Mouse (Mus musculus) spleen, adult 2 months (tissue): ENCODE measurements around the gene Col6a1.

Experiments used
- CTCF ChIP-seq: fragments of 200-500 bp; IDR thresholded peaks from 2 replicates; pipeline ENCODE4 v1.5.1; 2011; ENCODE audit warnings: mild to moderate bottlenecking, inconsistent platforms; ENCODE audit not compliant: insufficient read depth, insufficient read length, insufficient replicate concordance; ENCODE audit errors: extremely low read depth
- POLR2A ChIP-seq: fragments of 200-500 bp; IDR thresholded peaks from 2 replicates; pipeline ENCODE4 v1.6.1; 2011; ENCODE audit warnings: low read depth, low read length, inconsistent platforms

- TF ChIP-seq CTCF, result no peak
- no peak for TF ChIP-seq POLR2A
Observed at GRCm38 (mm10) chr10:76699816-76700215, 26.2 kb downstream of the Col6a1 start.
